Mouse (Mus musculus): ENCODE data around the gene Slc28a3. TPM values are rescaled to one million over a fixed set of nuclear protein-coding genes. Genes with fewer than 3 reads are reported as not detected.

Gene Slc28a3
- total RNA-seq, 2 experiments from 2014 or later: not detected

- no peak for ATAC-seq (ENCODE audit: poor library complexity, severe bottlenecking)
Observed at GRCm38 (mm10) chr13:58566181-58566580, 44.5 kb downstream of the Slc28a3 start.

GRCm38 (mm10) chr13:58560497-58561138 lies 50.1 kb downstream of the Slc28a3 start:
- ATAC-seq (ENCODE audit: poor library complexity, severe bottlenecking): no peak

- ATAC-seq (ENCODE audit: poor library complexity, severe bottlenecking): no peak
Observed at GRCm38 (mm10) chr13:58558216-58558615, 52.5 kb downstream of the Slc28a3 start.

- ATAC-seq (ENCODE audit: poor library complexity, severe bottlenecking): no peak
Observed at GRCm38 (mm10) chr13:58556018-58556417, 54.7 kb downstream of the Slc28a3 start.

- no peak for ATAC-seq (ENCODE audit: poor library complexity, severe bottlenecking)
Observed at GRCm38 (mm10) chr13:58555561-58555960, 55.1 kb downstream of the Slc28a3 start.

- peak; percentile 80 for ATAC-seq (ENCODE audit: poor library complexity, severe bottlenecking)
Observed at GRCm38 (mm10) chr13:58551924-58552323, 58.8 kb downstream of the Slc28a3 start.

- no peak for ATAC-seq (ENCODE audit: poor library complexity, severe bottlenecking)
Observed at GRCm38 (mm10) chr13:58547570-58547969, 63.1 kb downstream of the Slc28a3 start.

- ATAC-seq (ENCODE audit: poor library complexity, severe bottlenecking): no peak
Observed at GRCm38 (mm10) chr13:58543688-58544408, 66.8 kb downstream of the Slc28a3 start.

- peak; percentile 91 for ATAC-seq (ENCODE audit: poor library complexity, severe bottlenecking)
Observed at GRCm38 (mm10) chr13:58543066-58543465, 67.6 kb downstream of the Slc28a3 start.

- ATAC-seq (ENCODE audit: poor library complexity, severe bottlenecking): no peak
Observed at GRCm38 (mm10) chr13:58542601-58543041, 68.1 kb downstream of the Slc28a3 start.

GRCm38 (mm10) chr13:58542167-58542566 lies 68.5 kb downstream of the Slc28a3 start:
- no peak for ATAC-seq (ENCODE audit: poor library complexity, severe bottlenecking)

GRCm38 (mm10) chr13:58541620-58542019 lies 69.1 kb downstream of the Slc28a3 start:
- ATAC-seq (ENCODE audit: poor library complexity, severe bottlenecking): no peak

- ATAC-seq (ENCODE audit: poor library complexity, severe bottlenecking): no peak
Observed at GRCm38 (mm10) chr13:58538966-58539365, 71.7 kb downstream of the Slc28a3 start.

GRCm38 (mm10) chr13:58538366-58538765 lies 72.3 kb downstream of the Slc28a3 start:
- no peak for ATAC-seq (ENCODE audit: poor library complexity, severe bottlenecking)

- ATAC-seq (ENCODE audit: poor library complexity, severe bottlenecking): peak; percentile 35; the same call in 1 of the 2 replicates
Observed at GRCm38 (mm10) chr13:58537916-58538233, 72.8 kb downstream of the Slc28a3 start.

- no peak for ATAC-seq (ENCODE audit: poor library complexity, severe bottlenecking)
Observed at GRCm38 (mm10) chr13:58537232-58537915, 73.3 kb downstream of the Slc28a3 start.

- no peak for ATAC-seq (ENCODE audit: poor library complexity, severe bottlenecking)
Observed at GRCm38 (mm10) chr13:58536466-58537231, 74.0 kb downstream of the Slc28a3 start.

GRCm38 (mm10) chr13:58535321-58535720 lies 75.4 kb downstream of the Slc28a3 start:
- ATAC-seq (ENCODE audit: poor library complexity, severe bottlenecking): no peak

GRCm38 (mm10) chr13:58534861-58535260 lies 75.8 kb downstream of the Slc28a3 start:
- no peak for ATAC-seq (ENCODE audit: poor library complexity, severe bottlenecking)

- no peak for ATAC-seq (ENCODE audit: poor library complexity, severe bottlenecking)
Observed at GRCm38 (mm10) chr13:58534216-58534841, 76.3 kb downstream of the Slc28a3 start.

- no peak for ATAC-seq (ENCODE audit: poor library complexity, severe bottlenecking)
Observed at GRCm38 (mm10) chr13:58524581-58524980, 86.1 kb downstream of the Slc28a3 start.
